Mouse (Mus musculus): Measurements from ENCODE around the gene Stat1. TPM values are rescaled to one million over a fixed set of nuclear protein-coding genes. Genes with fewer than 3 reads are reported as not detected.

The Stat1 gene
- 20.9 and 21.7 TPM in 2 replicates for polyA plus RNA-seq (2014; fragmentation: Nextera tagmentation; extraction: Ambion mirVana)

DNA sequence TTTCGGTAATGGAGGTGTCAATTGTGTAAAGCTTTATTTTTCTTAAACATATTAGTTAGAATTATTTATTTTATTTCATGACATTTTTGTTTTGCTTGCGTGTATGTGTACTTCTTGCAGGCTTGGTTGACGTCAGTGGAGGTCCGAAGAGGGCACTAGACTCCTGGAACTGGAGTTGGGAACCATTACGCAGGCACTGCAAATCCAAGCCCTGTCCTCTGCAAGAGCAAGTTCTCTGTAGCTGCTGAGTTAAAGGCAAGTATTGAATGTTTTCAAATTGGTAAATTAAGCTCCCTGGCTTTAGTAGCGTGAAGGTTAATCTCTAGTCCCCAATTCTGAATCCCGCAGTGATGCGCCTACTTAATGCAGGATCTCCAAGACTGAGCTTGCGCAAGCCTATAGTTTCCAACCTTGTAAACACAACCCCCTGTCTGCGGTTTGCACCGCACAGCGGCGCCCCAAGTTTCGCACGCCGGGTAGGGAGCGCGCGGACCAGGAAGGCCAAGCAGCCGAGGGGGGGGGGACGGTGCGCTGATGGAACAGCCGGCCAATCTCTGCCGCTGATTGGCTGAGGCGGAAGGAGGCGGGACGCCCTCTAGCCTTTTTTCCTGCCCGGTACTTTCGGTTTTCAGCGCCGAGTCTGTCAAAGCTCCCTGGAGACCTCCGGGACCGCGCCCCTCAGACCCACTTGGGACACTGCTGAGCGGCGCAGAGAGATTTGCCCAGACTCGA is at the start of gene Stat1:
Gene Stat1 (plus strand): TSS at position 581 of the 732 bp plus-strand sequence.
- ATAC-seq (ENCODE audit: insufficient number of reproducible peaks, insufficient read depth, low FRiP score, low read depth): peak; percentile 93
- peak within 1 kb of the TSS; percentile 15; the same call in 1 of the 2 replicates for H3K27ac ChIP-seq (ENCODE audit: low read length)
- peak within 1 kb of the TSS; percentile 45 for H3K9ac ChIP-seq (replicated peaks; ENCODE audit: low read depth, low read length)
- no peaks in the 10 kb centered on the region for H3K36me3 ChIP-seq (ENCODE audit: control insufficient read depth, insufficient read depth, low read length)
- H3K9me3 ChIP-seq (ENCODE audit: control insufficient read depth, low read depth, low read length): no peaks in the 10 kb centered on the region
- peaks cover 5% of the 10 kb centered on the region; the same call in 1 of the 2 replicates for H3K4me1 ChIP-seq (ENCODE audit: control insufficient read depth, insufficient read depth, low read length)
- peak within 1 kb of the TSS; percentile 84 for H3K4me3 ChIP-seq (ENCODE audit: low read depth, low read length)
- H3K27me3 ChIP-seq (ENCODE audit: control insufficient read depth, insufficient read depth, low read length): no peaks in the 10 kb centered on the region
- peak within 1 kb of the TSS; percentile 85 for H3K4me2 ChIP-seq (replicated peaks; ENCODE audit: low read depth, low read length)
- 4% methylated on average over 37 of the region's 37 CpGs for WGBS

DNA sequence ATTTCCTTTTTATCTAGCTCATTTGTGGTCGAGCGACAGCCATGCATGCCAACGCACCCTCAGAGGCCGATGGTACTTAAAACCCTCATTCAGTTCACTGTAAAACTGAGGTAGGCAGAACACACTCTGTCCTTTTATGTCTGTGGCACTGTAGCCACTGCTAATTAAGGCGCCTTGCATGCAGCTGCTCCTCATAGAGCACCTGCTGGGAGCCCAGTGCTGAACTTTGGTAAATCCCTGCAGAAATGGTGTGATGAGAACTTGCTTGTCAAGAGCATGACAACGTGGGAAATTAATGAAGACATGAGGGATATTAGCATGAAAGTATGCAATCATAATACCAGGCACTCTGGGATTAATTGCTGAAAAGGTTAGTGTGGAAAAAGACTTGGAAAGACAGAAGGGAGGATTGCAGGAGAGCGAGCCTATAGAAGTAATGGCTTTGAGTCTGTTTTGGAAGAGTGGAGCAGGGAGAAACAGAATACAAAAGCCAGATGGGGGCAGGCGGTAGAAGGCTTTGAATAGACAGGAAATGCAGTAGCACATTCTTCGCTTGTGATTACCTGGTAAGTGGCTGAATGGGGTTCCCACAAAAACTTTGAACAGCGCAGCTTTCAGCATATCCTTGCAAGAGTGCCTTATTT is 39.4 kb upstream of the Stat1 start:
- H3K9me3 ChIP-seq (ENCODE audit: control insufficient read depth, low read depth, low read length): no peaks in the 10 kb centered on the region
- WGBS: 33% methylated on average over 10 of the region's 10 CpGs
- no peak overlapping the region for H3K27ac ChIP-seq (ENCODE audit: low read length)
- no peaks in the 10 kb centered on the region for H3K27me3 ChIP-seq (ENCODE audit: control insufficient read depth, insufficient read depth, low read length)
- no peak overlapping the region for H3K9ac ChIP-seq (replicated peaks; ENCODE audit: low read depth, low read length)
- H3K4me2 ChIP-seq (replicated peaks; ENCODE audit: low read depth, low read length): no peak overlapping the region
- no peaks in the 10 kb centered on the region for H3K4me1 ChIP-seq (ENCODE audit: control insufficient read depth, insufficient read depth, low read length)
- no peaks in the 10 kb centered on the region for H3K36me3 ChIP-seq (ENCODE audit: control insufficient read depth, insufficient read depth, low read length)
- no peak for ATAC-seq (ENCODE audit: insufficient number of reproducible peaks, insufficient read depth, low FRiP score, low read depth)
- H3K4me3 ChIP-seq (ENCODE audit: low read depth, low read length): no peak overlapping the region

DNA sequence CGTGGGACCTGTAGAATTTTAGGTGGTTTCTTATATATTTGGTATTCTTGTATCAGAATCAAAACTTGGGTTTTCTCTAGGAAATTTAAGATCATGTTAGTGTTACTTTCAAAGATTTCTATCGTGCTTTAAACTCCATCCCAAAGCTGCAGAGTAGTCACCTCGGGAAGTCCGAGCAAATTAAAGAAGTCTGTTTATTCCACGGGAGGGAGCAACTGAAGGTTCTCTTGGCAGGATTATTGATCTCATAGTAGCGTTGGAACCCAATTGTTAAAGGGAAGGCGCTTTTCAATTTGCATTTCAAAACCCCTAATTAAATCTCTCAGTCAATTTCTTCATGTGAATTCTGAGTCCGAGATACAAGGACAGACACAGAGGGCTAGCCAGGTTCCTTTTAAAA is 38.9 kb upstream of the Stat1 start:
- H3K9ac ChIP-seq (replicated peaks; ENCODE audit: low read depth, low read length): no peak overlapping the region
- no peak for ATAC-seq (ENCODE audit: insufficient number of reproducible peaks, insufficient read depth, low FRiP score, low read depth)
- WGBS: 28% methylated on average over 8 of the region's 8 CpGs
- no peaks in the 10 kb centered on the region for H3K27me3 ChIP-seq (ENCODE audit: control insufficient read depth, insufficient read depth, low read length)
- H3K27ac ChIP-seq (ENCODE audit: low read length): no peak overlapping the region
- H3K36me3 ChIP-seq (ENCODE audit: control insufficient read depth, insufficient read depth, low read length): no peaks in the 10 kb centered on the region
- H3K9me3 ChIP-seq (ENCODE audit: control insufficient read depth, low read depth, low read length): no peaks in the 10 kb centered on the region
- no peak overlapping the region for H3K4me2 ChIP-seq (replicated peaks; ENCODE audit: low read depth, low read length)
- H3K4me3 ChIP-seq (ENCODE audit: low read depth, low read length): no peak overlapping the region
- no peaks in the 10 kb centered on the region for H3K4me1 ChIP-seq (ENCODE audit: control insufficient read depth, insufficient read depth, low read length)

DNA sequence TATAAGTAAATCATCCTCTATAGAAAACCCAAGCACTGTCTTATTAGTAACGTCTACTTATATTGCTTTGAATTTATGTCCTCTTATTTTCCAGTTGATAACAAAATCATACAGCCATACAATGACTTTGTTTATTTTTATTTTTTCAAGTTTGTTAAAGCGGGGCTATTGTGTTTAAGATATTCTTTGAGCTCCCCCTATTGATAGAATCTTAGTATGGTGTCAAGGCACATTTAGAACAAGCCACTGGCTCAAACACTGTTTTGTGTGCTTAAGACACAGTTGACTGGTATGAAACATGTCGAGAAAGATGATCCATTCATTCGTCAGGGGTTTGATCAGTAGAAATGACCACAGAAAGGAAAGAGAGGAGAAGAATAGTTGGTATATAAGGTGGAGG is 33.0 kb upstream of the Stat1 start:
- no peak for ATAC-seq (ENCODE audit: insufficient number of reproducible peaks, insufficient read depth, low FRiP score, low read depth)
- Histone ChIP-seq H3K27me3 (ENCODE audit: control insufficient read depth, insufficient read depth, low read length) (no peaks in the 10 kb centered on the region), H3K4me1 (ENCODE audit: control insufficient read depth, insufficient read depth, low read length) (no peaks in the 10 kb centered on the region), H3K4me2 (replicated peaks; ENCODE audit: low read depth, low read length) (no peak overlapping the region), H3K27ac (ENCODE audit: low read length) (no peak overlapping the region), H3K4me3 (ENCODE audit: low read depth, low read length) (no peak overlapping the region), H3K9me3 (ENCODE audit: control insufficient read depth, low read depth, low read length) (no peaks in the 10 kb centered on the region), H3K36me3 (ENCODE audit: control insufficient read depth, insufficient read depth, low read length) (no peaks in the 10 kb centered on the region), H3K9ac (replicated peaks; ENCODE audit: low read depth, low read length) (no peak overlapping the region)
- 29% methylated on average over 4 of the region's 4 CpGs for WGBS

DNA sequence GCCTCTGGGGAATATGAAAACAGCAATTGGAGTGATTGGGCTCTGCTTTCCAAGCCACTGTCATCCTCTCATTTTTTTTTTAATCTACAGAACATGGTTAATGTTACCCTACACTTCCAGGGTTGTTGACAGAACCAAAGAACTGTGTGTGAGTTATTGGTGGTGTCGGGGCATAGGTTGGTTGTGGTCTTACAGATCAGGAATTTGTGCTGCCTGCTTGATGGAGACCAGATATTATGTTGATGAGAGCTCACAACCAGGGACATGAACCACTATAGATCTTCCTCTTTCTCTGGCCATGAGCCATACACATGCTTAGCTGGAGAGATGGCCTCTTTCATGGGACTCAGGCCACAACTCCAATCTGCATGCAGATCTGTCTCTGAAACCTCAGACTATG is 32.1 kb upstream of the Stat1 start:
- no peaks in the 10 kb centered on the region for H3K9me3 ChIP-seq (ENCODE audit: control insufficient read depth, low read depth, low read length)
- H3K27ac ChIP-seq (ENCODE audit: low read length): no peak overlapping the region
- no peak overlapping the region for H3K4me3 ChIP-seq (ENCODE audit: low read depth, low read length)
- no peak for ATAC-seq (ENCODE audit: insufficient number of reproducible peaks, insufficient read depth, low FRiP score, low read depth)
- no peak overlapping the region for H3K9ac ChIP-seq (replicated peaks; ENCODE audit: low read depth, low read length)
- H3K4me2 ChIP-seq (replicated peaks; ENCODE audit: low read depth, low read length): no peak overlapping the region
- H3K36me3 ChIP-seq (ENCODE audit: control insufficient read depth, insufficient read depth, low read length): no peaks in the 10 kb centered on the region
- H3K4me1 ChIP-seq (ENCODE audit: control insufficient read depth, insufficient read depth, low read length): no peaks in the 10 kb centered on the region
- H3K27me3 ChIP-seq (ENCODE audit: control insufficient read depth, insufficient read depth, low read length): no peaks in the 10 kb centered on the region
- WGBS: 65% methylated on average over 1 of the region's 1 CpGs

DNA sequence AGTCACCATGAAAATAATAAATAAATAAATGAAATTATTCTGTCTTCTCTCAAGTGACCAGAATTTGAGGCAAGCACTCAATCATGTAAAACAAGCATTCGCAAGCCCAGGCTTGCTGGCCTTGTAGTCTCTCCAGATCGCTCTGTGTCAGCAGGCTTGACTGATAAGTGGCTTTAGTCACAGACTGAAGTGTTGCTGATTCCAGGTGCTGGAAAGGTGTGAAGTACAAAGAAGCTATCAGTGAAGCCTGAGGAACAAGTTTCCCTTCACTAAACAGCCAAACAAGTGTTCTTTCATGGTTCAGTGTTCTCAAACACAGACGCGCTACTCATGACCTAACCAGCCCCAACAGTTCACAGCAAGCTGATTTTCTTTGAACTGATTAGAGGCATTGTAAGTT is 30.6 kb upstream of the Stat1 start:
- Histone ChIP-seq H3K4me1 (ENCODE audit: control insufficient read depth, insufficient read depth, low read length) (no peaks in the 10 kb centered on the region), H3K36me3 (ENCODE audit: control insufficient read depth, insufficient read depth, low read length) (no peaks in the 10 kb centered on the region), H3K27me3 (ENCODE audit: control insufficient read depth, insufficient read depth, low read length) (no peaks in the 10 kb centered on the region), H3K27ac (ENCODE audit: low read length) (no peak overlapping the region), H3K4me3 (ENCODE audit: low read depth, low read length) (no peak overlapping the region), H3K9ac (replicated peaks; ENCODE audit: low read depth, low read length) (no peak overlapping the region), H3K9me3 (ENCODE audit: control insufficient read depth, low read depth, low read length) (no peaks in the 10 kb centered on the region), H3K4me2 (replicated peaks; ENCODE audit: low read depth, low read length) (no peak overlapping the region)
- 72% methylated on average over 4 of the region's 4 CpGs for WGBS
- ATAC-seq (ENCODE audit: insufficient number of reproducible peaks, insufficient read depth, low FRiP score, low read depth): no peak

DNA sequence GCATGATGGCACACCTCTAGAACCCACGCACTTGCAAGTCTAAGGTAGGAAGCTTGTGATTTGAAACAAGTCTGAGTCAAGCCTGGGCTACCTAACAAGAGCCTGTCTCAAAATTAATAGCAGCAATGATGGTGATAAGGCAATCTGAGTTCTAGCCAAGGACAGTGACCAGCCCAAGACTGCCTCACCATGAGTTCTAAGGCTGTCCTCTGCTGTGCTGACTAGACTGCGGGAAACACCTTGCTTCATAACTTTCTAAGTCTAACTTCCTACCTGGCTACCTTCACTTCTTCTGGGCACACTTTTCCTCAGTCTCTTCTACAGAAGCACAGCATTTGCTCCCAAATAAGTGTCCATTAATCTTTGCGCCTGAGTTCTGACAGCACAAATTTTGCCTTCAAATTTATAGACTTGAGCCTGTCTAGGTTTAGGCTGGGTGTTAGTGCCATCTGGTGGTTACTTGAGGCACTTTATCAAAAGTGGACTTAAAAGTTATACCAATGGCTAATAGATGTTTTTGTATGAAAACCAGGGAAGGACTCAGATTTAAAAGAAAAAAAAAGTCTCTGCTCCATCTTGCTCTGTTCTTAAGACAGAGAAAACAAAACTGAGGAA is 20.5 kb upstream of the Stat1 start:
- H3K9me3 ChIP-seq (ENCODE audit: control insufficient read depth, low read depth, low read length): no peaks in the 10 kb centered on the region
- H3K27me3 ChIP-seq (ENCODE audit: control insufficient read depth, insufficient read depth, low read length): no peaks in the 10 kb centered on the region
- no peak for ATAC-seq (ENCODE audit: insufficient number of reproducible peaks, insufficient read depth, low FRiP score, low read depth)
- no peak overlapping the region for H3K4me3 ChIP-seq (ENCODE audit: low read depth, low read length)
- WGBS: 77% methylated on average over 3 of the region's 3 CpGs
- H3K36me3 ChIP-seq (ENCODE audit: control insufficient read depth, insufficient read depth, low read length): no peaks in the 10 kb centered on the region
- H3K4me1 ChIP-seq (ENCODE audit: control insufficient read depth, insufficient read depth, low read length): no peaks in the 10 kb centered on the region
- no peak overlapping the region for H3K9ac ChIP-seq (replicated peaks; ENCODE audit: low read depth, low read length)
- H3K4me2 ChIP-seq (replicated peaks; ENCODE audit: low read depth, low read length): no peak overlapping the region
- H3K27ac ChIP-seq (ENCODE audit: low read length): no peak overlapping the region

DNA sequence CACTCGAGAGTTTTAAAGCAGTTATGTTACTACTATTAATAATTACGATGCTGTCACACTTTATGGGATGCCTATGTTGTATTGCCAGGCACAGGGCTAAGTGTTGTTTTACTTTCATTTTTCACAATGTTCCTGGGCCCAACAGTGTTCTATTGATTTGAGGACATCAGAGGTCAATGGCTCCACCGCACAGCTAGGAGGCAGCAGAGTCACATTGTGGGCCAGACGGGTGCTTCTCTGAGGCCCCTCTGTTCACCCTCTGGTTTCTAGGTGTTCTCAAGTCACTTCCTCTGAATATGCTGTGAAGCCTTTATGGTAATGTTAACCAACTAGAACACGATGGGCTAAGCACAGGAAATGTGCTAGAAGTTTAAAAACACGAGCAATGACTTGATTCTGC is 18.7 kb upstream of the Stat1 start:
- H3K27me3 ChIP-seq (ENCODE audit: control insufficient read depth, insufficient read depth, low read length): no peaks in the 10 kb centered on the region
- no peaks in the 10 kb centered on the region for H3K4me1 ChIP-seq (ENCODE audit: control insufficient read depth, insufficient read depth, low read length)
- no peak overlapping the region for H3K27ac ChIP-seq (ENCODE audit: low read length)
- H3K4me3 ChIP-seq (ENCODE audit: low read depth, low read length): no peak overlapping the region
- no peaks in the 10 kb centered on the region for H3K9me3 ChIP-seq (ENCODE audit: control insufficient read depth, low read depth, low read length)
- H3K36me3 ChIP-seq (ENCODE audit: control insufficient read depth, insufficient read depth, low read length): no peaks in the 10 kb centered on the region
- no peak overlapping the region for H3K4me2 ChIP-seq (replicated peaks; ENCODE audit: low read depth, low read length)
- WGBS: 68% methylated on average over 6 of the region's 6 CpGs
- no peak for ATAC-seq (ENCODE audit: insufficient number of reproducible peaks, insufficient read depth, low FRiP score, low read depth)
- H3K9ac ChIP-seq (replicated peaks; ENCODE audit: low read depth, low read length): no peak overlapping the region

All from stomach, embryonic 14.5 days (tissue).